Mouse (Mus musculus) thymus, postnatal 4 days (tissue): Measurements from ENCODE around the gene Pakap.

ENCODE experiments used
- DNase-seq: peaks from one replicate; pipeline ENCODE4 v3.0.0; 2021

The Pakap gene

GRCm38 (mm10) chr4:57575686-57576085, 7.7 kb downstream of the Pakap start:
- no peak for DNase-seq

GRCm38 (mm10) chr4:57576095-57576494, 8.1 kb downstream of the Pakap start:
- no peak for DNase-seq

GRCm38 (mm10) chr4:57579683-57580082, 11.7 kb downstream of the Pakap start:
- DNase-seq: no peak

- DNase-seq: no peak
Measured at GRCm38 (mm10) chr4:57585281-57585800, 17.4 kb downstream of the Pakap start.

GRCm38 (mm10) chr4:57586933-57587658, 19.1 kb downstream of the Pakap start:
- DNase-seq: no peak

GRCm38 (mm10) chr4:57588356-57588755, 20.4 kb downstream of the Pakap start:
- no peak for DNase-seq

GRCm38 (mm10) chr4:57592751-57593150, 24.8 kb downstream of the Pakap start:
- no peak for DNase-seq

- no peak for DNase-seq
Measured at GRCm38 (mm10) chr4:57599946-57600345, 32.0 kb downstream of the Pakap start.

GRCm38 (mm10) chr4:57600685-57601457, 32.9 kb downstream of the Pakap start:
- DNase-seq: no peak

- no peak for DNase-seq
Measured at GRCm38 (mm10) chr4:57601458-57601835, 33.5 kb downstream of the Pakap start.

- no peak for DNase-seq
Measured at GRCm38 (mm10) chr4:57601903-57602617, 34.1 kb downstream of the Pakap start.

- DNase-seq: no peak
Measured at GRCm38 (mm10) chr4:57606258-57606657, 38.3 kb downstream of the Pakap start.

- DNase-seq: peak; percentile 82
Measured at GRCm38 (mm10) chr4:57607247-57607942, 39.4 kb downstream of the Pakap start.

- no peak for DNase-seq
Measured at GRCm38 (mm10) chr4:57611303-57612077, 43.5 kb downstream of the Pakap start.

GRCm38 (mm10) chr4:57612716-57613115, 44.7 kb downstream of the Pakap start:
- DNase-seq: no peak

GRCm38 (mm10) chr4:57614686-57615085, 46.7 kb downstream of the Pakap start:
- DNase-seq: no peak

- no peak for DNase-seq
Measured at GRCm38 (mm10) chr4:57618743-57619142, 50.8 kb downstream of the Pakap start.

GRCm38 (mm10) chr4:57622816-57623215, 54.8 kb downstream of the Pakap start:
- no peak for DNase-seq

- DNase-seq: no peak
Measured at GRCm38 (mm10) chr4:57624819-57625218, 56.8 kb downstream of the Pakap start.

GRCm38 (mm10) chr4:57625306-57625705, 57.3 kb downstream of the Pakap start:
- no peak for DNase-seq

- DNase-seq: no peak
Measured at GRCm38 (mm10) chr4:57625756-57626155, 57.8 kb downstream of the Pakap start.

- DNase-seq: no peak
Measured at GRCm38 (mm10) chr4:57626921-57627320, 58.9 kb downstream of the Pakap start.
